Mouse (Mus musculus) heart, embryonic 14.5 days (tissue): ENCODE results near the gene Asb18. TPM values are rescaled to one million over a fixed set of nuclear protein-coding genes. Genes with fewer than 3 reads are reported as not detected.

Experiments
- ATAC-seq: fragments of 200-750 bp; cut with Nextera tagmentation; 2 replicates; pipeline ENCODE4 v1.8.0; 2017; ENCODE audit warnings: low read depth, moderate TSS enrichment; ENCODE audit not compliant: insufficient number of reproducible peaks, insufficient read depth, low FRiP score
- H3K27ac ChIP-seq, 2 experiments: fragments of 200-500 bp in 1 of 2; fragments of 300-500 bp in 1 of 2; sonication (generic) in 1 of 2; replicated peaks in 1 of 2; 2 replicates each; pipeline ENCODE4 v1.5.1; 2012 to 2014; ENCODE audit warnings: low read depth in 2 of 2, low read length in 2 of 2, control low read depth in 1 of 2, mild to moderate bottlenecking in 1 of 2, mixed read lengths in 1 of 2; ENCODE audit not compliant: control insufficient read depth in 1 of 2, insufficient read depth in 1 of 2
- H3K27me3 ChIP-seq: fragments of 300-500 bp; sonication (generic); 2 replicates; pipeline ENCODE4 v1.6.1; 2014; ENCODE audit warnings: mild to moderate bottlenecking, low read length, control low read depth; ENCODE audit not compliant: control insufficient read depth, insufficient read depth
- H3K36me3 ChIP-seq: fragments of 300-500 bp; sonication (generic); 2 replicates; pipeline ENCODE4 v1.6.1; 2014; ENCODE audit warnings: mild to moderate bottlenecking, control low read depth, low read length, mixed read lengths; ENCODE audit not compliant: control insufficient read depth, insufficient read depth
- H3K4me1 ChIP-seq, 2 experiments: fragments of 200-500 bp in 1 of 2; fragments of 300-500 bp in 1 of 2; sonication (generic) in 1 of 2; 2 replicates each; pipeline ENCODE4 v1.6.1; 2012 to 2014; ENCODE audit warnings: low read length in 2 of 2, control low read depth in 1 of 2, mixed read lengths in 1 of 2; ENCODE audit not compliant: control insufficient read depth in 2 of 2, insufficient read depth in 2 of 2
- H3K4me2 ChIP-seq: fragments of 300-500 bp; sonication (generic); 2 replicates; pipeline ENCODE4 v1.6.1; 2014; ENCODE audit warnings: mild to moderate bottlenecking, low read length
- H3K4me3 ChIP-seq, 2 experiments: fragments of 200-500 bp in 1 of 2; fragments of 300-500 bp in 1 of 2; sonication (generic) in 1 of 2; 2 replicates each; pipeline ENCODE4 v1.5.1; 2012 to 2014; ENCODE audit warnings: low read length in 2 of 2, mild to moderate bottlenecking in 2 of 2, control low read depth in 1 of 2, low read depth in 1 of 2, moderate library complexity in 1 of 2; ENCODE audit not compliant: control insufficient read depth in 1 of 2, insufficient read depth in 1 of 2
- H3K9ac ChIP-seq: fragments of 300-500 bp; sonication (generic); 2 replicates; pipeline ENCODE4 v1.6.1; 2014; ENCODE audit warnings: mild to moderate bottlenecking, low read length
- H3K9me3 ChIP-seq: fragments of 300-500 bp; sonication (generic); 2 replicates; pipeline ENCODE4 v1.6.1; 2016; ENCODE audit warnings: low read length, control low read depth; ENCODE audit not compliant: control insufficient read depth
- WGBS: fragments of 180-500 bp; shearing (Covaris S2); extraction: QIAGEN DNeasy Blood & Tissue Kit; methylation state at CpG from one replicate; pipeline ENCODE4 v1.1.7; 2014; 5-methylcytosine and 5-hydroxymethylcytosine counted together
- polyA plus RNA-seq: library from polyadenylated mRNA; unstranded; fragments of >200 nt; fragmentation: Nextera tagmentation; extraction: Ambion mirVana; gene quantifications from 2 replicates; pipeline ENCODE4 v1.2.1, GENCODE M21; 2014

The Asb18 gene
- polyA plus RNA-seq, 1 experiment from 2014 or later = 1.0 TPM

DNA sequence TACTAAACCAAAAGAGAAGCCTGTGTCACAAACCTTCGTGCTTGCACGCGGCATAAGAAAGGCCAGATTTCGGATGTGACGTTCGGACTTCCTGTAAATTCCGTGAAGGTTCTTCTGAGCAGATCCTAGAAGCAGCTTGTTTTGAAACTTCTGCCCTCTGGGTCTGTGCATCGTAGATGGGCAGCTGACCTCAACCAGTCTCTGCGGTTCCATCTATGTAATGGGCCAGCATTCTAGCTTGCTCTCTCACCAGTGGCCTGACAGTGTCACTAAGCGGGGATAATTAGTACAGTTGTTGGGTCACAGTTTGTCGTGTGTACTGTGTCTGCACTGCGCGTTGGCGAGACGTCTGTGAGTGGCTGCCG lies 74.9 kb downstream of the Asb18 start:
- no peak overlapping the region for H3K4me2 ChIP-seq
- no peak overlapping the region for H3K4me3 ChIP-seq
- no peaks in the 10 kb centered on the region for H3K36me3 ChIP-seq
- H3K27me3 ChIP-seq = peaks cover 96% of the 10 kb centered on the region
- H3K9me3 ChIP-seq = no peaks in the 10 kb centered on the region
- H3K9ac ChIP-seq = no peak overlapping the region
- peaks cover 4 to 11% of the 10 kb centered on the region in 2 experiments; a peak in 3 of 4 replicates for H3K4me1 ChIP-seq
- no peak overlapping the region for H3K27ac ChIP-seq
- ATAC-seq = no peak
- WGBS = 29% methylated on average over 16 of the region's 16 CpGs

GRCm38 (mm10) chr1:89938884-89939595 lies 75.4 kb downstream of the Asb18 start:
- Histone ChIP-seq H3K4me2 (no peak overlapping the region), H3K4me1 (peaks cover 4 to 11% of the 10 kb centered on the region in 2 experiments; a peak in 3 of 4 replicates), H3K27me3 (peaks cover 96% of the 10 kb centered on the region), H3K27ac (no peak overlapping the region), H3K4me3 (no peak overlapping the region), H3K9me3 (no peaks in the 10 kb centered on the region), H3K36me3 (no peaks in the 10 kb centered on the region), H3K9ac (no peak overlapping the region)
- no peak for ATAC-seq
- WGBS = 26% methylated on average over 16 of the region's 16 CpGs

DNA sequence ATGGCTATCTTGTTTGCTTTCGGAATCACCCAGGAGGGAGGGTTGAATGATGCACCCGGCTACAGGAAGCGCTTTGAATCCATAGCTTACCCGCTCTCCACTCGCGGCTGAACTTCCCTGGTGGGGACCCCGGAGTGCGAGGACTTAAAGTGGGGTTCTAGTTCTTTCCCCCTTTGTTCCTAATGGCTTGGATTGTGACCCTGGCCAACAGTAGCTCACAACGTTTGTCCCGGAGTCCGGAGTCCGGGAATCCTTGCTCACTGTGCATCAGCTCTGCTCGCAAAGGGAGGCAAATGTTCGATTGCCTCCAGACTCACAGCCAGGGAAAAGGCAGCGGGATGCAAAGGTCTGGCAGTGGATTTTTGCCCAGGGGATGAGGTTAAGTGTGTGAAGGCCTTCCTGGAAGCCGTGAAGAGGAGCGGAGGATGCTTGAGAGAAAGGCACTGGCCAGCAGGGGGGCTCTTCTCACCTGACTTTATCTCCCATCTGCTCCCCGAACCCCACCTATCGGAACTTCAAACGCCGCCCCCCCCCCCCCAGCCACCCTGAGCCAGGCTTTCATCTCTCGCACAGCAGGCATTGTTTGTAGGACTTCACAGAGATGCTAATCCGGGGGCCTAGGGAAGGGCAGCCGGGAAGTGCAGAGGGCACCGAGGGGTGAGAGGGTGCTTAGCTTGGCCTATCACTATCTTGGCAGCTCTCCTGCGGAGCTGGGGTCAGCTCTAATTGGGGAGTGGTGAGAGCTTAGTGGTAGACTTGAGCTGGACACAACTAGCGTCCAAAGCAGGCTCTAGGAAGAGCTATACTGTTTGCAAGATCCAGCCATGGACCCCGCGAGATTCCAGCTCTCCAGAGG lies 78.7 kb downstream of the Asb18 start:
- Histone ChIP-seq H3K36me3 (no peaks in the 10 kb centered on the region), H3K9ac (no peak overlapping the region), H3K27me3 (peaks cover 98% of the 10 kb centered on the region), H3K9me3 (no peaks in the 10 kb centered on the region), H3K4me2 (no peak overlapping the region), H3K27ac (no peak overlapping the region), H3K4me1 (peaks cover 6 to 7% of the 10 kb centered on the region in 2 experiments; a peak in 3 of 4 replicates), H3K4me3 (no peak overlapping the region)
- 2% methylated on average over 27 of the region's 29 CpGs for WGBS
- no peak for ATAC-seq

GRCm38 (mm10) chr1:89934316-89935260 lies 79.9 kb downstream of the Asb18 start:
- ATAC-seq = no peak
- Histone ChIP-seq H3K36me3 (no peaks in the 10 kb centered on the region), H3K9ac (no peak overlapping the region), H3K27ac (no peak overlapping the region), H3K4me1 (peaks cover 4 to 19% of the 10 kb centered on the region in 2 experiments; a peak in 3 of 4 replicates), H3K4me3 (no peak overlapping the region), H3K9me3 (no peaks in the 10 kb centered on the region), H3K27me3 (peaks cover 100% of the 10 kb centered on the region), H3K4me2 (no peak overlapping the region)
- whole genome bisulfite sequencing = 8% methylated on average over 19 of the region's 19 CpGs

GRCm38 (mm10) chr1:89933786-89934185 lies 80.7 kb downstream of the Asb18 start:
- Histone ChIP-seq H3K4me3 (no peak overlapping the region), H3K9me3 (no peaks in the 10 kb centered on the region), H3K4me1 (peaks cover 4 to 24% of the 10 kb centered on the region in 2 experiments; a peak in 3 of 4 replicates), H3K27me3 (peaks cover 100% of the 10 kb centered on the region), H3K36me3 (no peaks in the 10 kb centered on the region), H3K27ac (no peak overlapping the region), H3K9ac (no peak overlapping the region), H3K4me2 (no peak overlapping the region)
- ATAC-seq = no peak
- 3% methylated on average over 21 of the region's 21 CpGs for WGBS

DNA sequence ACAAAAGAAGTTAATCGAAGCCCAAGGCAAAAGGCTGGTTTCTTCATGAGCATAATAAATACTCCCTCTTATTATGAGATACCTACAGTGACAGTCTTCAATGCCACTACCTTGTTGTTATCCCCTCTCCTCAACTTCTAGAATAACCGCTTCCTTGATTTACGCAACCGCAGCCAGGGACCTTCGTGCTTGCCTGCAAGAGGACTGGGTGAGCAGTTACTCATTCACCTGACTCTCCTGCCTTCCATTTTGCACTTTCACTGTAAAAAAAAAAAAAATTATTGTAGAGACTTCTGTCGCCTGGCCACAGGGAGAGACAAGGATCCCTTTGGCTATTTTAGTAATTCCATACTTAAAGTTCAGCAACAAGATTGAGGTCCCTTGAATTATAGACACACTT lies 81.4 kb downstream of the Asb18 start:
- 9% methylated on average over 6 of the region's 6 CpGs for WGBS
- Histone ChIP-seq H3K27ac (no peak overlapping the region), H3K9me3 (no peaks in the 10 kb centered on the region), H3K9ac (no peak overlapping the region), H3K4me1 (peaks cover 4 to 25% of the 10 kb centered on the region in 2 experiments; a peak in 3 of 4 replicates), H3K36me3 (no peaks in the 10 kb centered on the region), H3K27me3 (peaks cover 100% of the 10 kb centered on the region), H3K4me3 (no peak overlapping the region), H3K4me2 (no peak overlapping the region)
- ATAC-seq = no peak

DNA sequence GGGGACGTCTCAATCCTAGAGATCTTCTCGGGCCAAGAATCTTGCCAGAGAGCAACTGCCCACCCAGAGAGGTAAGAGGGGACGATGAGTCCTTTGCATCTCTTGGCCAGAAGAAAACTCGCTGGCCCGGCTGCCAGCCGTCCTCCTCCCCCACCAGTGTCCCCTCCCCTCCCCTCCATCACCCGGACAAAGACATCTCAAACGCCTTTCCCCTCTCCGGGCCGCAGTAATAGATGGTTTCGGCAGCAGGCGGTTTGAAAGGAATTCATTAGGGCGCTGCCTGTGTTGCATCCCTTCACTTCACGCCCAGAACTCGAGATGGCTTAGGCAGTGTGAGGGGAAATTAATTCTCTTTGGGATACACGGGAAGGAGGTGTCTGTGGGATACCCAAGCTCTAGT lies 81.8 kb downstream of the Asb18 start:
- no peak overlapping the region for H3K27ac ChIP-seq
- no peaks in the 10 kb centered on the region for H3K9me3 ChIP-seq
- H3K36me3 ChIP-seq = no peaks in the 10 kb centered on the region
- 2% methylated on average over 16 of the region's 16 CpGs for WGBS
- H3K4me2 ChIP-seq = no peak overlapping the region
- peaks cover 4 to 25% of the 10 kb centered on the region in 2 experiments; a peak in 3 of 4 replicates for H3K4me1 ChIP-seq
- no peak for ATAC-seq
- no peak overlapping the region for H3K4me3 ChIP-seq
- H3K27me3 ChIP-seq = peaks cover 100% of the 10 kb centered on the region
- no peak overlapping the region for H3K9ac ChIP-seq
